Mouse (Mus musculus) testis, adult 2 months (tissue): ENCODE data around the gene Ccpg1.

ENCODE experiments used
- CTCF ChIP-seq: fragments of 200-500 bp; IDR thresholded peaks from 2 replicates; pipeline ENCODE4 v1.5.1; 2012; ENCODE audit warnings: low read depth, mild to moderate bottlenecking, inconsistent platforms, low read length, moderate library complexity; ENCODE audit not compliant: control insufficient read depth, insufficient read depth, insufficient replicate concordance
- POLR2A ChIP-seq: fragments of 200-500 bp; IDR thresholded peaks from 2 replicates; pipeline ENCODE4 v1.6.1; 2012; ENCODE audit warnings: low read depth, mild to moderate bottlenecking, inconsistent platforms, low read length, moderate library complexity; ENCODE audit not compliant: control insufficient read depth

DNA sequence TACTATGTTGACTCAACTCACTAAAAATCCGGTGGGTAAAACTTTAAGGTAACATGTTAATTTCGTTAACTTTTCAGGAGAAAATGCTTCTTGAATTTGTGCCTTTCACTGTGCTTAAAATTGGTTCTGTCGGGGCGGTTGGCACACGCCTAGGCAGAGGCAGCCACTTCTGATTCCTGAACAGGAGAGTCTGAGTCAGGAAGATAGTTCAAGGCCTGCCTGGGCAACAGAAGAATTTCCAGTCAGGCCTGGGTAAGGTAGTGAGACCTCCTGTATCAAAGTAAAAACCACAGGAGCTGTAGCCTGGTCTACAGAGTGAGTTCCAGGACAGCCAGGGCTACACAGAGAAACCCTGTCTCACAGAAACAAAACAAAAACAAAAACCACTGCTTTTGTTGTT, 7.3 kb downstream of the Ccpg1 start:
- TF ChIP-seq CTCF (no peak), POLR2A (no peak)
